Mouse (Mus musculus) heart, adult 11 months (tissue): ENCODE measurements at regions not wholly inside any gene's neighbourhood (a gene's known extent, or its start where the extent isn't known, plus 50 kb on each side); places are given as distances from the start of the nearest gene placed in this dataset.
"Not testable (repeated sequence)": the region's sequence is repeated elsewhere in the genome, so short reads cannot be mapped to it uniquely, and the experiment has no call there.

Experiments
- DNase-seq: peaks from one replicate; pipeline ENCODE4 v3.0.0; 2022

GRCm38 (mm10) chr13:88459474-88460173, 361.6 kb upstream of the Edil3 start:
- DNase-seq: peak; percentile 10

GRCm38 (mm10) chr13:88490104-88490503, 331.2 kb upstream of the Edil3 start:
- peak; percentile 19 for DNase-seq

- DNase-seq: no peak
Measured at GRCm38 (mm10) chr13:88510850-88511554, 310.3 kb upstream of the Edil3 start.

GRCm38 (mm10) chr13:88534796-88535195, 286.5 kb upstream of the Edil3 start:
- no peak for DNase-seq

- DNase-seq: no peak
Measured at GRCm38 (mm10) chr13:88554504-88554903, 266.8 kb upstream of the Edil3 start.

- no peak for DNase-seq
Measured at GRCm38 (mm10) chr13:88564978-88565377, 256.3 kb upstream of the Edil3 start.

GRCm38 (mm10) chr13:88602244-88602643, 219.0 kb upstream of the Edil3 start:
- no peak for DNase-seq

- no peak for DNase-seq
Measured at GRCm38 (mm10) chr13:88610610-88611009, 210.7 kb upstream of the Edil3 start.

- DNase-seq: no peak
Measured at GRCm38 (mm10) chr13:88613231-88613630, 208.0 kb upstream of the Edil3 start.

- DNase-seq: no peak
Measured at GRCm38 (mm10) chr13:88650135-88650534, 171.1 kb upstream of the Edil3 start.

GRCm38 (mm10) chr13:88651036-88651435, 170.2 kb upstream of the Edil3 start:
- DNase-seq: no peak

- no peak for DNase-seq
Measured at GRCm38 (mm10) chr13:88655030-88655429, 166.2 kb upstream of the Edil3 start.

- no peak for DNase-seq
Measured at GRCm38 (mm10) chr13:88675835-88676234, 145.4 kb upstream of the Edil3 start.

- DNase-seq: no peak
Measured at GRCm38 (mm10) chr13:88704526-88704925, 116.7 kb upstream of the Edil3 start.

GRCm38 (mm10) chr13:88729626-88730025, 91.6 kb upstream of the Edil3 start:
- not testable (repeated sequence) for DNase-seq

- no peak for DNase-seq
Measured at GRCm38 (mm10) chr13:88749916-88750315, 71.4 kb upstream of the Edil3 start.
